Mouse (Mus musculus) erythroblast, adult 5-6 weeks (primary cell): Measurements from ENCODE around the gene Shisa5. TPM values are rescaled to one million over a fixed set of nuclear protein-coding genes. Genes with fewer than 3 reads are reported as not detected.

Experiments used
- ATAC-seq: replicated peaks from 2 replicates; pipeline ENCODE4 v1.8.0; 2016; ENCODE audit warnings: moderate number of reproducible peaks, mild to moderate bottlenecking, moderate TSS enrichment, inconsistent platforms; ENCODE audit not compliant: poor library complexity, low FRiP score, severe bottlenecking
- total RNA-seq, 2 experiments: library from RNA; stranded (forward) in 1 of 2; stranded (reverse) in 1 of 2; fragments of 150-400 nt in 1 of 2; fragments of 200-764, 138-1000 nt in 1 of 2; gene quantifications; 2 replicates each; pipeline versions ENCODE4 v1.2.3 to v1.2.4; 2015 to 2017; ENCODE audit warnings: low replicate concordance in 2 of 2

Gene Shisa5
- total RNA-seq (2015; ENCODE audit: low replicate concordance) = 14.6 and 20.3 TPM in 2 replicates
- total RNA-seq (2017; ENCODE audit: low replicate concordance) = 13.9 and 51.4 TPM in 2 replicates

DNA sequence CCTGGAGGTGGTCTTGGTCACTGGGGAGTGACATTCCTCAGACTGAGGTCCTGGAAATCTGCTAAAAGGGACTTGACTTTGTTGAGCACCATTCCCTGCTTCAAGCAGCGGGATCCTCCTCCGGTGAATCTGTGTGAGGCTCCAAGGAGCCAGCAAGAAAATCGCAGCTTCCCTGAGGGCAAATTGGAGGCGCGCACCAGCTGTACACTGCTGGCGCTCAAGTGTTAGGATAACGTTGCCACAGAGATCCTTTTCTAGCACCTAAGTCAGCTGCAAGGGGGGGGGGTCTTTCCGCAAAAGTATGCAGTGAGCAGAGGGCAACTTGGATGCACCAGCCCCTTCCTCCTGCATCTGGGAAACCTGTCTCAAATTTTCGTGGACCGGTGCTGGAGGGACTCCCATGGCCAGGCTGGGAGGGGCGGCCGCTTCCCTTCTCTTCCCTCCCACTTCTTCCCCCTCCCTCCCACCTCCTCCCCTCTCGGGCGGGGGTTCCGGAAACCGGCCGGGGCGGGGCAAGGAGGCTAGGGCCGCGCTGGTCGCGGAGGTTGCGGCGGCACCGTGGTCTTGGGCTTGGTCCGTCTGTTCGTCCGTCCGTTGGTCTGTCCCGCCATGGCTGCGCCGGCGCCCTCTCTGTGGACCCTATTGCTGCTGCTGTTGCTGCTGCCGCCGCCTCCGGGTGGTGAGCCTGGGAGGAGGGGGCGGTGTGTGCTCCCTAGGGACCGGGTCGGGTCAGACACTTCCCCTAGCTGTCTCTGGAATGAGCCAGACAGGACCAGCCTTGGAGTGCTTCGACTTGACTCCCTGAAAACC is at the start of gene Shisa5:
TSS of gene Shisa5 (plus strand) at position 480 of the 810 bp plus-strand sequence.
- no peak for ATAC-seq

DNA sequence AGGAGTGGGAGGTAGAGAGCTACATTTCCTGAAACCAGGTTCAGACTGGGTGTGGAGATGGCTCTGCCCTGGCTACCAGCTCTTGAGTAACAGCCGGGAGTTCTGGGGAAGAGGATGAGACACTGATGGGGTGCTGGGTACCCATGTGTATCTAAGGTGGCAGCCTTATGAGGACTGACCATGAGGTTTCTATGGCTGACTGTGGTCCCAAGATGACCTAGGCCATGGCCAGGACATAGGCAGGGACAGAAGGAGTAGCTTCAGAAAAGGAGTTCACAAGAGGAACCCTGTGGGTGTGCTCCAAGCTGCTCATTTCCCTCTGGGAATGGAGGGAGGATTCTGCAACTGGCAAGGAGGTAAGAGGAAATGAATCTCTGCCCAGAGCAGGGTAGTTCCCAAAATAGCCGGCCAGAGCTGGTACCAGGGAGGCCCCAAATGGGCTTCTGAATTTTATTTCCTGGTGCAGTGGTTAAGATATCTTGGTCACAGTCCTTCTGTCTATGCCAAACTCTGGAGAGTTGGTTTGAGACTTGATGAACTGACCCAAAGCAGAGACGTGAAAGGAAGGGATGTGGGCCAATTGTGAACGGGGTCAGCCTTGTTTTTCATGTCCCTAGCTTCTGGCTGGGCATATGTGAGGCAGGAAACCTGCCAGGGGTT is 48.4 kb upstream of the Shisa5 start:
- ATAC-seq = no peak

DNA sequence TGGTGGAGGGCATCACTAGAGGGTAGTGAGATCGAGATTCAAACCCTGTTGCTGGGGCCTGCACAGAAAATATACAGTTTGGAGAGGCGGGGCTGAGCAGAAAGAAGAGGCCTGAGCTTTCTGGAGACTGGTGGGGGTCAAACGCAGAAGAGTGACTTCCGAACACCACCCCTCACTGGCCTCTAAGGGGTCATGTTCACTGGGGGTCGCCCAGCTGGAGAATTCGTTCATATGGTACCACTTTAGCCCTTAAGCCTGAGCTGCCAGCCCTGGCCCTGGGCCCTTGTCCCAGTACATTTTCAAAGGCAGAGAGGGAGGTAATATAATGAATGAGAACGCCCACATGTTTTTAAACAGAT is 47.9 kb upstream of the Shisa5 start:
- no peak for ATAC-seq

DNA sequence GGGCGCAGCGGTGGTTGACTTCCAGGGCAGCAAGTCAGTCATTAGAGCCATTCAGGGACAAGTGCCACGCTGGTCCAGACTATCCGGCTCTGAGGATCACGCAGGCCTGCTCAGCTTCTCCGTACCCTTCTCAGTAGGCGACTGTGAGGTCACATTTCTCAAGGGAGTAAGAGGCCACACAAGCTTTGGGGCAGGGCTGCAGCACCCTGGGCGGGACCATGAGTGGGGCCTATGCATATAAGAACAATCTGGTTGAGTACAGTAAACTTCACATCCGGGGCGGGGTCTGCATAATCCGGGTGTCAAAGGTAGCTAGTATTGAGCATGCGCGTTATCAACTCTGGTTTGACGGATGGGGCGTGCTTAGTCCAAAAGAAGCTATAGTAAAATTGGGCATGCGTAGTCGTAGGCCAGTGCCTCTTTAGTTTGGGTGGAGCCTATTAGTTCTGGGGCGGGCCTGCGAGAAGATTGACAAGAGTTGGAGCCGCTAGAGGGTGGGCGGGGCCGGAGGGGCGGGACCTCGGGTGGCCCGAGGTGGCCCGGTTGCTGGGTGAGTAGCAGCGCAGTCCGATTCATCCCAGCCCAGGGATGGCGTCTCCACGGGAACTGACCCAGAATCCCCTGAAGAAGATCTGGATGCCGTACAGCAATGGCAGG is 46.8 kb upstream of the Shisa5 start, which contains the start of gene Pfkfb4:
TSS of gene Pfkfb4 (plus strand) at position 351 of the 657 bp plus-strand sequence.
- ATAC-seq = peak; percentile 89

DNA sequence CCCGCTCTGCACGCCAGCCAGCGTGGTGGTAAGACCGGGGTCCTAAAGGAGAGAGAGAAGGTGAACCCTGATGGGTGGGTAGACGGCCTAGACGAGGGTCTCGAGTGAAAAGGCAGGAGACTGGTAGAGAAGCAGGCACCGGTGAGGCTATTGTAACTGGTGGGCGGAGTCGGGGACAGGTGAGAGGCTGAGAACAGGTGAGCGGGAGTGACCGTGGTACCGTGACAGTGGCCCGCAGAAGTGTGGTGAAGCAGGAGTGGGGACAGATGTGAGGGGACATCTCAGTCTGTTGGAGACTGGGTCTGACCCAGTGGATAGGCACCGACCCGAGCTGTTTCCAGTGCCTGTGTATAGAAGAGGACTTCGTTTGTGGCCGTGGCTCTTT is 46.3 kb upstream of the Shisa5 start:
- ATAC-seq = 0 out of 2 replicates have a peak, but pooled peaks have one; percentile 6

DNA sequence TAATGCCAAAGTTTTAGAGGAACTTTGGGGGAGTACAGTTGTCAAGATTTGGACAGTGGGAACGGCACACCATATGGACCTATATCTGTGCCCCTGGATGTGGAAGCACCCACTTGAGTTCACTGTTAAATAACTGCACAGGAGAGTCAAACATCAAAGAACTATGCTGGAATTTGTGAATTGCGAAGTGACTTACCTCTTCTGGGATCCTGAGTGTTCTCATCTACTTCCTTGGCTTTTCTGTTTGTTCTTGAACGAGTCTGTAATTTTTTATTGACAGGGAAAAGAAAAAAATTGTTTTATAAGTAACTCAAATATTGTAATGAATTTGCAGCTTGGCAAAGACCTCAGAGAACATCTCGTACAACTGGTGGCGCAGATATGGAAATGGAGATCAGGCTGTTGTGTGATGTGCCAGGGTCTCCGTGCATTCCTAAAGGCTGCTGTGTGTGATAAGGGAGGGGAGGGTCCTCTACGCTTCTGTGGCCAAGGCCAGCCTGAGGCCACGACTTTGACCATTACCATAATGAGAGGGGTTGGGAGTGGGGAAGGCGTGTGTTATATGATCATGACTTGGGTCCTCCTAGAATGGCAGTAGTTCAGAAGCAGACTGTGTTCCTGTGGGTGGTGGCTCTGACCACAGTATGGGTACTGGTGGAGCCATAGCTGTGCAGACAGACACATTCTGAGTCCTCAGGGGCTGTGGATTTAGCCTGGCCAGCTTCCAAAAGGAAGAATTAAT is 45.6 kb upstream of the Shisa5 start:
- ATAC-seq = no peak

DNA sequence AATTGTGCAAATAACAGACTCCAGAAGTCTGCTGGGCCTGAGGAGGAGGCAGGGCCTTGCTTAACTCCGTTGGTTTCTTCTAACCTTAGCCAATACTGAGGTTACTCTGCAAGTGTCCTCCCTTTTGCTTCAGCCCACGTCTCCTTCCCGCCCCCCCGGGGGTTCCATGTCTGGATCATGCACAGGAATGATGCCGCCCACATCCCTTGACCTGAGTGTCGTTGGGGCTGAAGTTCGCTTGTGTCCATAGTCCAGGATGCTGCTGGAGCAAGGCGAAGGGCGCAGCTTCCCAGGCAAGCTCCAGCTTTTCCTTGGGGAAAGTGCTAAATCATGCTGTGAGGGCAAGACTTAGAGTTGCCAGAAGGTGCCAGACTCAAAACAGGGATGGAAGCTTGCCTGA is 42.0 kb upstream of the Shisa5 start:
- ATAC-seq = no peak

DNA sequence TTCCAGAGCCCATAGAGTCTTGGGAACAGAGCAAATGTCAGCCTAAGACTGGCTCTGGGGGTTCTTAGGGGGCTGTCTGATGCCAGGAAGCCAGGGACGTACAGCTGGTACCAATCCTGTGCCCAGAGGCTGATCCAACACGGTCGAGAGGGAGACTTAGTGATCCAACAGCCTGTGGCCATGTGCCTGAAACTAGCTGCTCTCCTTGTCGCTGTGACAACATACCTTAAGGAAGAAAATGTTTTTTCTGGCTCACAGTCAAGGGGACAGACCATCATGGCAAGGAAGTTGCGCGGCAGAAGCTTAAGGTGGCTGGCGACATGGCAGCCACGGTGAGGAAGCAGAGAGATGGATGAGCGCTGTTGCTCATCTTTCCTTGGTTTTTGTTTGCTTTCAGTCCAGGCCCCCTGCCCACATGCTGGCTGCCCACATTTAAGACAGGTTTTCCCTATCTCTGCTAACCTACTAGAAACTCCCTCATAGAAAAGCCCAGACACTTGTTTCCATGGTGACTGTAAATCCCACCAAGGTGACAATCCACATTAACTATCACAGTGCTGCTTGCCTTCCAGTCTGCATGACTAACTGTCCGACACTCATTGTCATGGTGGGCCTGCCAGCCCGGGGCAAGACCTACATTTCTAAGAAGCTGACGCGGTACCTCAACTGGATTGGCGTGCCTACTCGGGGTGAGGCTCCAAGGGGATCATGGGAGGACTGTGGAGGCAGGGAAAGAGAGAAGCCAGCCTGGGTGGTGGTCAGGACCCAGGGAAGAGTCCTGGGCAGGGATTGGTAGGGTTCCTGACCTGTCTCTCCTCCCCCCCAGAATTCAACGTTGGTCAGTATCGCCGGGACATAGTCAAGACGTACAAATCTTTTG is 39.8 kb upstream of the Shisa5 start:
- no peak for ATAC-seq

DNA sequence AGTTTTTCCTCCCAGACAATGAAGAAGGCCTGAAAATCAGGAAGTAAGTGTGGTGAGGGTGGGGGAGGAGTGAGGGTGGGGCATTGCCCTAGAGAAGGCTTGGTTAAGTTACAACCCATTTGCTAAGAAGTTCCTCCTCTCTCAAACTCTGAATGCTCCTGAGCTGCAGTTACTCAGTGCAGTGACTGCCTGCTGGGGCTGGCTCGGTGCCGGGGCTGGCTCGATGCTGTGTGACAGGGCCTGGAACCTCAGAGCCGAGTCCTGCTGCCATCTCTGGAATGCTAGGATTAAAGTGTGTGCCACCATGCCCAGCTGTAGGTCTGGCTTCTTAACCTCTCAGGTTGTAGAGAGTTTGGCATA is 39.2 kb upstream of the Shisa5 start:
- no peak for ATAC-seq

DNA sequence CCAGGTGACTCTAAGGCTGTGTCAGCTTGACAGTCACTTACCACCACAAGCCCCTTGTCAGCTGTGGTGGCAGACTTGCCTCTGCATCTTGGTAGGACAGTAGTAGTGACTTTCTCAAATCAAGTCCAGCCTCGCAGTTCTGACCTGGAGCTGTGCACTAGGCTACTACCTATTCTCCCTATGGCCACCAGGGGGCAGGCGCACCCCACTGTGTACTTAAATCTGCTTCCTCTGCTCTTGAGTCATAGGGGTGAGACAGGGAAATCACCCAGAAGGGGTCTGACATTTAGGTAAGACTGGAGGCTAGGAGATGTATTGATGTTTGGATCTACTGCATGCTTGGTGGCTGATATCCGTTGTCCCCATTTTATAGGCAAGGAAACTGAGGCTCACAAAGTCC is 37.6 kb upstream of the Shisa5 start:
- ATAC-seq = peak; percentile 85

DNA sequence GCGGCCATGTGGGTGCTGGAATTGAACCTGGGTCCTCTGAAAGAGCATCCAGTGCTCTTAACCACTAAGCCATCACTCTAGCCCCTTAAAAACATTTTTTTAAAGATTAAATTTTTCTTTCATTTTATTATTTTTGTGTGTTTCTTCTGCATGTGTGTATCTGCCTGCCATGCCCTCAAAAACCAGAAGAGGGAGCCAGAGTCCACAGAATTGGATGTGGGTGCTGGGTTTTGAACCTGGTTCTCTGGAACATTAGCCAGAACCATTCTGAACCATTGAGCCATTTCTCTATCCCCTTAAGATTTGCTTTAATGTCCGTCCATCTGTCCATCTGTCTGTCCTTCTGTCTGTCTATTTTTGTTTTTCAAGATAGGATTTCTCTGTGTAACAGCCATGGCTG is 35.2 kb upstream of the Shisa5 start:
- 0 out of 2 replicates have a peak, but pooled peaks have one; percentile 40 for ATAC-seq

DNA sequence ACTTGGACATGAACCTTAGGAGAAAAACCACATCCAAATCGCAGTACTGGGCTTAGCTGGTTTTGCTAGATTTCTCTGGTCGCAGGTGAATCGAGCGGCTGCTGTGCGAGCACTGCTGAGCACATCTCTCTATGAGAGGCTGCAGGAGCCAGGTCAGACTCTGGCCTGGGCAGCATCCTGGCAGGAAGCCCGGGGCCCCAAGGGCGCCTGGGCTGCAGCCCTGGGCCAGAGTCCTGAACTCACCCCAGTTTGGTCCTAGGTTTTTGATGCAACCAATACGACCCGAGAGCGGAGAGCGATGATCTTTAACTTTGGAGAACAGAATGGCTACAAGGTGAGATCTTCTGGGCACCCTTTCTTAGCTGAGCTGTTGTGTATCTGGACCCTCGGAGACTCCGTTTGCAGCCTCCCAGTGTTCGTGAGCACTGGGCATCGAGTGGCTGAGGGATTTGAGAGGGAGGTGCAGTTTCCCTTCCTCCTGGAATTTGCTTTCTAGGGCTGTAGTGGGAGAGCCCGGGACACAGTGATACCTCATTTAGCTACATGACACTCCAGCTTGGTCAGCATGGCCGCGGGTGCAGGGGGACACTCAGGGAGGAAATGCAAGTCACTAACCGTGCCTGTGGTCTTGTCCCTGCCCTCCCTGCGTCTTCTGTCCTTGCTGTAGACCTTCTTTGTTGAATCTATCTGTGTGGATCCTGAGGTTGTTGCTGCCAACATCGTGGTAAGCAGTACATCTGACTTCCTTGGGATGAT is 31.2 kb upstream of the Shisa5 start:
- no peak for ATAC-seq

DNA sequence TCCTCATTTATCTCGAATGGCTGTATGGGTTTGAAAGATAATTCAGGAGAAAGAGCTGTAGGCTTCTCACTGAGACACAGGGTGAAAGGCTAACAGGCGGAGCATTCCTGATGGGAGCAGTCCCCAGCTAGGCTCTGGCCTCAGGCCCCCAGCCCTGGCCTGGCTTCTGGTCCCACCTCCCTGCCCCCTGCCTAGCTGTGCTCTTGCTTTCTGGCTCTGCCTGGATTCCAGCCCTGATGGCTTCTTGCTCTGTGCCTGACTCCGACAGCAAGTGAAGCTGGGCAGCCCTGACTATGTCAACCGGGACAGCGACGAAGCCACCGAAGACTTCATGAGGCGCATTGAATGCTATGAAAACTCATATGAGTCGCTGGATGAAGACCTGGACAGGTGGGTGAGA is 30.3 kb upstream of the Shisa5 start:
- ATAC-seq = no peak

DNA sequence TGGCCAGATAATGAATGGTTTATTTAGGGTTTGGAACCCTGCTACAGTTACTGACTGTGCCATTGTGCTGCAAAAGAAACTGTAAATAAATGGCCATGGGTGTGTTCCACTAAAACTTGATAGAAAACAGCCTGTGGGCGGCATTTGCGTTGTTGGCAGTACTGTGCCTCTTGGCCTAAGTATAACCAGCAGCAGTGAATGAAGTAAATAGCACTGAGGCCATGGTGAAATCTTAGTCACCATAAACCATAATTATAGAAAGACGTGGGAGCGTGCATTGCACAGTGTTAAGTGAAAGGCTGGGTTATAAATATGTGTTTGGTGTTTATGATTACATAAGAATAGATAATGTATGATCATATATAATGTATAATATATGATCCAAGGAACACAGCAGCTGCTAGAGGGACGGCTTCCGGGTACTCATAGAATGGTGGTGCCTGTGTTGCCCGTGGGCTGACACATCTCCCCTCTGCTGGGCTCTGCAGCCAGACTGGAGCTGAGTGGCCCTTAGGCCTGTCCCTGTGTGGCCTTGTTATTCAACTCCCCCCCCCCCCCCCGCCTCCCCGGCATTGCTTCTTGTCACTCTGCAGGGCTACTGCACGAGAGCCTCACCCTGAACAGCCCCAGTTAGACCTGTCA is 29.2 kb upstream of the Shisa5 start:
- no peak for ATAC-seq

DNA sequence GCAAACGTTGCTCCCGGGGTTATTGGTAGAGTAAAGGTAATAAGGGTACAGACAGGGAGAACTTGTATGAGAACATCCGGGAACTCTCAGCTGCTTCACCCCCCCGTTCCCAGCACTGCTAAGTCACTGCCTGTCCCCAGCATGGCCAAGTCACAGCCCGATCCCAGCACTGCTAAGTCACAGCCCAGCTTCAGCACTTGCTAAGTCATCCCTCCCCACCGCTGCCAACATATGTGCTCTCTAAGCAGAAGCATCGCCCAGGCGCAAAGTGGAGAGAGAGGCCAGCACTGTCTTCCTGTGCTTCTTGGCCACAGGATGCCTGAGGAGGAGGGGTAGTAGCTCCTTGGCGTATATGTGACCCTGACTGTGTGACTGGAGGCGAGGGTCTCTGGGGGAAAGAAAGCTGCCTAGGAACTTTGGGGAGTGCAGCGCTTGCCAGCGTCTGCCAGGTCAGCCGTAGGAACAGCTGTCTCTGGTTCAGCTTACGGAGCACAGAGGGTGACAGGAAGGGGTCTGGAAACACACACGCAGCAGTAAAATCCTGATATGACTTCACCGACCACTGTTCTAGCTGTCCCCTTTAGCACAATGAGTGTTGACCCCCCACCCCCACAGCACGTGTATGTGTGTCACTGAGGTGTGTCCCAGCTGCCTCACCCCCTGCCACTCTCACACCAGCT is 28.6 kb upstream of the Shisa5 start:
- ATAC-seq = peak; percentile 88

DNA sequence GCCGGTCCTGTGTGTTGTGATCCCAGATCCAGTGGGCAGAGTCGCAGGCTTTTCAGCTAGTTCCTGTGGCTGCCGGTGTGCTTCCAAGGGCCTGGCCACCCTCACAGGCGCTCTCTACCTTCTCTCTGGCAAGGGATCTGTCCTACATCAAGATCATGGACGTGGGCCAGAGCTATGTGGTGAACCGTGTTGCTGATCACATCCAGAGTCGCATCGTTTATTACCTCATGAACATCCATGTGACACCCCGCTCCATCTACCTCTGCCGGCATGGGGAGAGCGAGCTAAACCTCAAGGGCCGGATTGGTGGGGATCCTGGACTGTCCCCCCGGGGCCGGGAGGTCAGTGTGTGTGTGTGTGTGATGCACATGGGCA is 28.1 kb upstream of the Shisa5 start:
- ATAC-seq = no peak

DNA sequence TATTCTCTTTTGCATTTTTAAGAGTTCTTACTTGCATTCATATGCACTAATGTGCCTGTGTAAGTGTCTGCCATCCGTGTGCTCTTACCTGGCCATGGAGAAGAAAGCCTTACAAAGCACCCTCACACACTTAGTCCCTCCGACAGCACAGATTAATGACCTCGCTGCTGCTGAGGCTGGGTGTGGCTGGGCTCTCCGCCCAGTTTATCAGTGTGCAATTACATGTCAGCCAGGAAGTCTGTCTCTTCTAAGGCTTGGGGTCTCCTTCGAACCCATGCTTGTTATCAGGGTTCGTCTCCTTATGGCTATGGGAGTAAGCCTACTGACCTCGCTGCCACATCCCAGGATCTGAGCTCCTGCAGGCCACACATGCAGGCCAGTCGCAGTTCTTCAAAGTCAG is 23.0 kb upstream of the Shisa5 start:
- no peak; the same call in 1 of the 2 replicates for ATAC-seq
